Mouse (Mus musculus) cerebellum, adult (tissue): ENCODE results near the gene Nexn.
A peak's percentile ranks its signal among the peaks of the same experiment; 100 is the strongest.

Source experiments
- ATAC-seq: cut with Nextera tagmentation; 2 replicates; pipeline ENCODE4 v1.9.2; 2017; ENCODE audit warnings: mild to moderate bottlenecking, moderate library complexity, mixed read lengths; ENCODE audit not compliant: insufficient number of reproducible peaks, low FRiP score, low TSS enrichment

Nexn gene

DNA sequence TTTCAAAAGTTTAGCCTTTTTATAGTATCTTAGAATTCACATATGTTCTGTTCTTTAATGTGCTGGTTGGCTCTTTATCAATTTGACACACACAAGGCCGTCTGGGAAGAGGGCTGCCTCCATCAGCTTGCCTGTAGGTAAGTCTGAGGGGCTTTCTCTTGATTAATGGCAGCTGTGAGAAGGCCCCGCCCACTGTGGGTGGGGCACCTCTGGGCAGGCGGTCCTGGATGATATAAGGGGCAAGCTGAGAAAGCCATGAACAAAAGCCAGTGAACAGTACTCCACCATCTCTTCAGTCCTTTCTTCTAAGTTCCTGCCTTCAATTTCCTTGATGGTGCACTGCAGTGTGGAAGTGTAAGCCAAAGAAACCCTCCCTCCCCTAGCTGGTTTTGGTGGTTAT, 16.0 kb upstream of the Nexn start:
- ATAC-seq: no peak

DNA sequence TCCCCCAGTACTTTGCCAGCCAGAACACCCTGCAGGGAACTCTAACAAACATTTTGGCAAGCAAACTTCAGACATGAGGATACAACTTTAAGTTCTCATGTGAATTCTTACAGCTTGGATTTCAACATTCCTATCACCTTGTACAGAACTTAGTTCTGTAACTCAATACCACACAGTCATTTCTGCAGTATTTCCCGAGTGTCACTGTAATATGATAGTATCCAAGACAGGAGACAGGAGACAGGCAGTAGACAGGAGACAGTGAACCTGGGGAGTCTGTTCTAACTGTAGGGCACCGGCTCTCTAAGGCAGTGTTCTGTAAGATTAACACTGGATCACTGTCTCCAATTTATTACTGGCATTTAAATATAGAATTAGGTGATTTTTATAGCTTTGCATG, 12.3 kb upstream of the Nexn start:
- no peak for ATAC-seq

DNA sequence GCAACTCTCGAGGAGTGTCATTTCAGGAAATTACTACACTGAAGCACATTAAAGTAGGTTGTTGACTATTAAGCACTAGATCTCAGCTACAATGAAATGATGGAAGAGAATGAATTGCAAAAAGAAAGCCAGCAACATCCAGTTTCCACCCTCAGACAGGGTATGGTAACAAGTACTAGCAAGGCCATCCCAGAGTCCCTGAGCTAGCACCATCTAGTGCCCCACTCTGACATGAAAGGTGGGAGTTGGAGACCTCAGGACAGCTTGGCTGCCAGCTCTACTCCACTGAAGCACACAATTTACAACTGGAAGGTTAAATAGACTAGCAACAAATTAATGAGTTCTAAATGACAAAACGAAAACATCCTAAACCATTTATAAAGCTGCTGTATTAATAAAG, 11.8 kb upstream of the Nexn start:
- no peak for ATAC-seq

DNA sequence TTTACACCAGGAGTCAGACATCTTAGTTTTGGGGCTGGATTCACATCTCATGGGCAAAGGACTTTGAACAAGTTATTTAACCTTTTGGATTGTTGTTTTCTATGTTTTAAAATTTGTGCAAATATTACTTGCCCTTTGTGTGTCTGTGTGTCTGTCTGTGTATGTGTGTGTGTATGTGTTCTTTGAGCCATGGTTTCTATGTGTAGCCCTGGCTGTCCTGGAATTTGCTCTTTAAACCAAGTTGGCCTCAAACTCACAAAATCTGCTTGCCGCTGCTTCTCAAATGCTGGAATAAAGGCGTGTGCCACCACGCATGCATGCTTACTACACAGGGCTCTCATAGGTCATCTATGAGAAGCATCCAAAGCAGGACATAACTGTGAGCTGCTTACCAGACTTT, 10.8 kb upstream of the Nexn start:
- ATAC-seq: no peak

DNA sequence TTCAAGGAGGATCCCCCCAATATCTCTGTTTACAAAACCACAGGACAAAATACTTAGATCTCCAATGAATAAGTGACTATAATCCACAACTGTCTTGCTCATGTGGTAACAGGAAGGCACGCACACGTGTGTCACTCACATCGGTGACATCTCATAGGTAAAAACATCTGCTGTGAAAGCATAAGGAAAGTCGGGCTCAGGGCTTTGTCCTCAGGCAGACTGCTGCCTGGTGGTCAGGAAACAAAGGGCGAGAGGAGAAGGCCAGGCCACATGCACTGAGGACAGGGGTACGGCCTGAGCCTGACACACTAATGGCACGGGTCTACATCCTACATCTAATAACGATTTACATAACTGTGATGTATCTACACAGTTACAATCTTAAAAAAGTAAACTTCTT, 8.9 kb upstream of the Nexn start:
- no peak for ATAC-seq

DNA sequence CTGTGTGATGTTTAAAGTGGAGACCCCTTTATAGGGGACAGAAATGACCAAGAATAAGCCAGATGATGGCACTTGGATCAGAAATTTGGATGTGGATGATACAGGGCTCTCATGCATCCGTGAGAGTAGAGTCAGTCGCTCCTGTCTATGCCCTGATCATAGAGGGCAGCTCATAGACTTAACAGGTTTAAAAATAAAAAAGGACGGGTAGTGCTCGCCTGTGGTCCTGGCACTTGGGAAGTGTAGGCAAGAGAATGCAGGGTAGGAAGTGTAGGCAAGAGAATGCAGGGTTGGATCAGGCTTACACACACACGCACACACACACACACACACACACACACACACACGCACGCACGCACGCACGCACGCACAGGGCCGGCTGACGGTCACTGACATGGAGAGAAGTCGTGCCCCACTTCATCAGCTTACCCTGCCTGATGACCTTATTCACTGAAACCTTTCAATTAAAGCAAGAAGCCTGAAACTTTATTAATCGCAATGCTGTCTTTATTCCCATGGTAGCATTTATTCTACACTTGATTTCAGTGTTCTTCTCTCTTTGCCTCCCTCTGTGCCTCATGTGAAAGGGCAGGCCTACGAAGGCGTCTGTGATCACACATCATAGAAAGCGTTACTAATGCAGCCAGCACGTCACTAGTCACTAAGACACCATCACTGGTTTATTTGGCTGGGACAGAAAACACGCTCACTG, 7.0 kb upstream of the Nexn start:
- no peak for ATAC-seq

DNA sequence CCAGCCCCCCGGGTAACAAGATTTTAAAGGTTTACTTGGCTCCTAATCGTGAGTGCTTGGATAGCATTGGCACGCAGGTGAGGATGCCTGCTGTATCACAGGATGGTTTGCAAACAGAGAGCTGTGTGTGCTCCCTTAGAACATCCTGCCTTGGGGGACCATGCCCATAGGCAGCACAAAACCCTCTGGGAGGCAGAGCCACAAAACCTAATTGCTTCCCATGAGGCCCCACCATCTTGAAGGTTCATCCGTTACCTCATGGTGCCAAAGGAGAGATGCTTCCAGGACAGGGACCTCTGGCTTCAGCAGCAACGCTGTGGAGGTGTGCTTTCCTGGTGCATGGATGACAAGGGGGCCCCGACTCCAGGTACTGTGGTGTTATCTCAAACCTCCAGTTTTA, 5.7 kb upstream of the Nexn start:
- no peak for ATAC-seq

DNA sequence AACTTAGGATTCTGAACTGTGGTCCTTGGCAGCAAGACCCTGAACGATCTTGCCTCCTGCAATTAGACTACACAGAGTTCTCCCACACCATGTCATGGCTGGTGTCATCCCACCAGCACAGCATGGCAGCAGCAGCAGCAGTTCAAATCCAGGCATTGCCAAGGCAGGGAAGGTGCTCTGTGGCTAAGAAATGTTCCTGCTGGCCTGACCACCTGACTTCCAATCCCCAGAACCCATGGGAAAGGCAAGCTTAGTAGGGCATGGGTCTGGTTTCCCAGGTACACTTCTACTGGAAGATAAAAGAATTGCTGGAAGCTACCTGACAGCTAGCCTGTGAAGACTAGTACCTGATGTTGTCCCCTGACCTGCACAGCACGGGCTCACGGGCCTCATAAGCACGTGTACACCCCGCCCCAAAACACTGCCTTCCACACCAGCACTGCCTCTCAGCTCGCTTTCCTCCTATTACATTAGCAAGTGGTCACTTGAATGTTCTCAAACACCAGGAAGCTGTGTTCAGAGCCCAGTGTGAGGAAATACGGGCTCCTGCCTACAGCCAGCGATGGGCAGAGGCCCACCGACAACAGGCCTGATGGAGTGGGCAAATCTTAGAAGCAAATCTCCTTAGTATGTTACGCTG, 5.0 kb upstream of the Nexn start:
- no peak for ATAC-seq

DNA sequence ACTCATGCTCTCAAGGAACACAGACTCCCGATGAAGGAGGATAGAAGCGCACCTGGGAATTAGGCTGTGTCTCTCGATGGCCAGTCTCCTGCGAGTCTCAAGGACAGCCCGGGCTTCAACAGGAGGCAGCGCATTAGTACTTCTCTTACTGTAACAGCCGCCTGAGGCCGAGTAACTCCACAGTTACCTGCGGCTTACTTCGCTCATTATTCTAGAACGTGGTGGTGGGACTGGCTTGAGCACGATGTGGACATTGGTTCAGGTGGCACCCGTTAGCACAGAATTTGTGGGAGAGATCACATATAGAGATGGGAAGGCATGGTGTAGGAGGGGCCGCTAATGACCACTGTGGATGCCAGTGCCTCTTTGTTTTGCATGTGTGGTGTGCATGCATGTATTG, 1.9 kb upstream of the Nexn start:
- ATAC-seq: no peak

DNA sequence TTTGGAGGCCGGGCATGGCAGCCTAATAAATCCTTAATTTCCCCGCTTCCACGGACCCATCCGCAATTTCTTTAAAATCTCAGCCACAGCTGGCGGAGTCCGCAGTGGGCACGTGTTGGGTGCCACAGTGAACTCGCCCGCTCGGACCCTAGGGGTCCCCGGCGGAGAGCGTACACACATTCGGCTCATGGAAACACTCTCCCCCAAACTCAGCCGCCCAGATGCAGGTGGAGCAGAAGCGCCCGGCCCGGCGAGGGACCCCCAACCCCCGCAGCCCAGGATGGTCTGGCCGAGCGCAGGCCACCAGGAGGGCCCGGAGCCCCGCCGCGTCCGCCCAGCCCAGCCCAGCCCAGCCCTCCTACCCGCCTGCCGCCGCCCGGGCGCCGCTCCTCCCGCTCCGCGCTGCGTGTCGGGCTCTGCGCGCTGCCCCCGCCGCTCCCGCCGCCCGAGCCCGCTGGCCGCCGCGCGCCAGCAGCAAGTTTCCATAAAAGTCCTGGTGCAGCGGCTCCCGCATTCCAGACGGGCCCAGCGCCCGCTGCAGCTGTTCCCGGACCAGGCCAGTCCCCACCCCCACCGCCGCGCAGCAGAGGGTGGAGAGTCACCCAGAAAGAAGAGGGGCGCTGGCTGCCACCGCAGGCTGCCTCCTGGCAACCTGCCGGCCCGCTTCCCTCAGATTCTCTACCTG, 657 bp downstream of the Nexn start:
- 0 out of 2 replicates have a peak, but pooled peaks have one; percentile 50 for ATAC-seq

DNA sequence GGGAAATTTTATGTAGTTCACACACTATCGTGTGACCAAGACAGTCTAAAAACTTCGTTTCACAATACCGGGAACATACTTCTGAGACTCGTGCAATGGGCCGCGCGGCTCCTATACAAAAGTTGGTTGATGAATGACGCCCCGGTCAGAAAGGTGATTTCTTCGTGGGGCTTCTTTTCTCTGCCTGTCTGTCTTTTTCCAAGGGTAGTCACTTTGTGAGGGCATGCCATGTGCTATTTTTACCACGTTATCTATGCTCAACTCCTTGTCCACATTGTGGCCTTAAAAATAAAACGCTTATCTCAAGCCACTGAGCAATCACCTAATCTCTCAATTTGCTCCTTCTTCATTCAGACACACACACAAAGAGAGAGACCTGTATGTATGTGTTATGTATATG, 1.3 kb downstream of the Nexn start:
- ATAC-seq: no peak

DNA sequence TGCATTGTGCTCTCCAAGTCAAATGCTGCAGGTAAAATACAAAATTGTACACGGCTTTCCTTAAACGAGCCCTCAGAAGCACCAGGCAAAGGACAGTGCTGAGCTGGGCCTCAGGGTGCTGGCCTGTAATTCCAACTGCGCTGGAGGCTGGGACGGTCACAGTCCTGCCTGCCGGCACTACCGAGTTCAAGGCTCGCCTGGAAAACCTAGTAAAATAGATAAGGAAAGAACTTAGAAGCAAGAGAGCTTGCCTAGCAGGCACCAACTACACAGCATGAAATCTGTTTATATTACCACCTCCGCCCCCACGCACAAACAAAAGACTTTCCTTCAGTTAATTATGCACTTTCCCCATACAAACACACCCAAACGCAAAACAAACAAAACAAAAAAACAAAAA, 1.8 kb downstream of the Nexn start:
- no peak for ATAC-seq

DNA sequence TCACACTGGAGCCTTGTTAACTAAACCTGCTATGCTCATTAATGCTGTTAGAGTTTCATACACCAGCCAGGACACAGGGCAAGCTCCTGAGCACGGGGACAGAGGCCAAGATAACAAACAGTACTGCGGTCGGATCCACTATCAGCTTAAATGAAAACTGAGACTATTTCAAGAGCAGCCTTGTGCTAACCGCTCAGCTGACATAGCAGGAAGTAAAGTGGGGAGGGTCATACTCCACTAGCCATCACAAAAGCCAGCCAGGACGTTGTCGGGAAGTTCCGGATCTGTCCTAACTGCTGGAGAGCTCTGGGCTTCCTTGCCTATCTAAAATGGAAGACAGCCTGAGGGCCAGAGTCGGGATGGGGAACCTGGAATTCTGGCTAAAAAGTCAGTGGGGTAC, 4.2 kb downstream of the Nexn start:
- ATAC-seq: no peak

DNA sequence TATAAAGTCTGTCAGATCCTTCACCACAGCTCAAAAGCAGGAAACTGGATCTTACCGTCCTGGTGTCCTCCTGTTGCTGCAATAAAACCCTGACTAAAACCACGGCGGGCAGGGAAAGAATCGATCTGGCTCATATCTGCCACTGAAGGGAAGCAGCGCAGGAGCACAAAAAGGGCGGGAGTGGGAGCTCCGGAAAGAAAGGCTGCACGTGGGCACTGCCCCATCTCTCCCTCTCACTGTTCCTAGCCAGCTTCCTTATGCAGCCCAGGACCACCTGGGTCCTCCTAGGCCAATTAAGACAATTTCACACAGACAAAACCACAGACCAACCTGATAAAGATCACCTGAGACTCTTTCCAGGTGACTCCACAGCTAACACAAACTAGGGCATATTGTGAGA, 4.7 kb downstream of the Nexn start:
- ATAC-seq: no peak

DNA sequence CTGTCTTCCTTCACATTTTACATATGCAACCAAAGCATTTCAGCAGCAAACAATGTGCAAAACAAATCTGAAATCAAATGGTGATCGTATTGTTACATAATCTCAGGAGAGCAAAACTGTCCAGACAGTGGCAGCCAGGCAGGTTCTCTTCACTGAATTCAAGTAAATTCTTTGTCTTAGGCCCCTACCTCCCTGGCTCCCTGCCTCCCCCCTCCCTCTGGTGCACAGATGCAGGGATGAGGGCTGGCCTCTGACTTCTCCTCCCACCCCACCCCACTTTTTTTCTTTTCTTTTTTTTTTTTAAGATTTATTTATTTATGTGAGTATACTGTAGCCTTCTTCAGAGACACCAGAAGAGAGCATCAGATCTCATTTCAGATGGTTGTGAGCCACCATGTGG, 5.8 kb downstream of the Nexn start:
- ATAC-seq: no peak

DNA sequence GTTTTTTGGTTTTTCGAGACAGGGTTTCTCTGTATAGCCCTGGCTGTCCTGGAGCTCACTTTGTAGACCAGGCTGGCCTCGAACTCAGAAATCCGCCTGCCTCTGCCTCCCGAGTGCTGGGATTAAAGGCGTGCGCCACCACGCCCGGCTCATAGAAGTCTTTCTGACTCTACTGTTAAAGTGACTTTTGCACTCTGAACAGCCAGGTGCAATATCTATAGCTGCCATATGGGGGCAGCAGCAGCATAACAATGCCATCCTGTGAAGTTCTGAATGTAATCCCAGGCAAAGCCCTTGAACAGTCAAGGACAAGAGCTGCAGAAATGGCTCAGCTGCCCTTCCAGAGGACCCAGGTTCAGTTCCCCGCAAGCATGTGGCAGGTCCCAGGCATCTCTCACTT, 6.7 kb downstream of the Nexn start:
- peak; percentile 64; the same call in 1 of the 2 replicates for ATAC-seq

DNA sequence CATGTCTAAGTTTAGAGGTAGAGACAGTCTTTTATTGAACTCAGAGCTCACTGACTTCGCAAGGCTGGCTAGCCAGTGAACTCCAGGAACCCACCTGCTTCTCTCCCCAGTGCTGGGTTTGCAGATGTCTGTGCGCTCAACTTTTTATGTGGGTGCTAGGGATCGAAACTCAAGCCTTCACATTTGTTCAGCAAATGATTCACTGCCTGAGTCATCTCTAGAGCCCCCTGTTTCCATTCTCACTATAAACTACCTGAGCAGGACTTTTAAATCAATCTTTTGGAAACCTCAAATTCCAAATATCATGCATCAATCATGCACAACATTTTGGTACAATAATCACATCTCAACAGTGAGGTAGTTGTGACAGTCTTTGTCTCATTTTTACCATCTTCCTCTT, 8.6 kb downstream of the Nexn start:
- ATAC-seq: no peak

DNA sequence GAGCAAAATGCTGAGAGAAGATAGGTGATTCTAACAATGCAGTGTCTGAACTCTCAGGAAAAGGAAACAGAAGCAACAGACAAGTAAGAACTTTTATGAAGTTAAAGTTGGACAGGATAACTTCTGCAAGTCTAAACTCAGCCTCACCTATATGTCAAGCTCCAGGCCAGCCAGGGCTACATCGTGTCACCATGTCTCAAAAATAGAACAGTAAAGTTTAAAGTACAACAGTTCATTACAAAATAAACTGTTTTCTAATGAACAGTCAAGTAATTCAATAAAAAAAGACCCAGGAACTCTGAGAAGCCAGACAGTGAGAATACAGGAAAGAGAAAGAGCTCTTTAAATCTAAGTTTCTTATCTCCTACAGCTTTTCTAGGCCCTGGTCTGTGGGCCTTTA, 15.7 kb downstream of the Nexn start:
- no peak for ATAC-seq

DNA sequence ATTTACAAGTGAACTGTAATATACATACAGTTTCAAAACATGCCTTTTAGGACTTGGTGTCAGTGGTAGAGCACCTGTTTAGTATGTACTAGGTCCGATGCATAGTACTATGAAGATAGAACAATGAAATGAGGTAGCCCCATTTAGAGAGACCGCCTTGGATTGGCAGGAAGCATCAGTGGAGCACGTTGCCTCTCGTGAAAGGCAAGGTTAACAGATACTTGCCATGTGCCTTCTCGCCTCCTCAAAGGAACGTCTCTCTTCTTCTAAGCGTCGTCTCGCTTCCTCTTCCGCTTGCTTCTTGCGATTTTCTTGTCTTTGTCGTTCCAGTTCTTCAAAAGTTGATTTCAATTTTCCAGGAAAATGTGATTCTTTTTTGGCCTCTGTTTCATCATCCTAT, 18.4 kb downstream of the Nexn start:
- ATAC-seq: no peak

DNA sequence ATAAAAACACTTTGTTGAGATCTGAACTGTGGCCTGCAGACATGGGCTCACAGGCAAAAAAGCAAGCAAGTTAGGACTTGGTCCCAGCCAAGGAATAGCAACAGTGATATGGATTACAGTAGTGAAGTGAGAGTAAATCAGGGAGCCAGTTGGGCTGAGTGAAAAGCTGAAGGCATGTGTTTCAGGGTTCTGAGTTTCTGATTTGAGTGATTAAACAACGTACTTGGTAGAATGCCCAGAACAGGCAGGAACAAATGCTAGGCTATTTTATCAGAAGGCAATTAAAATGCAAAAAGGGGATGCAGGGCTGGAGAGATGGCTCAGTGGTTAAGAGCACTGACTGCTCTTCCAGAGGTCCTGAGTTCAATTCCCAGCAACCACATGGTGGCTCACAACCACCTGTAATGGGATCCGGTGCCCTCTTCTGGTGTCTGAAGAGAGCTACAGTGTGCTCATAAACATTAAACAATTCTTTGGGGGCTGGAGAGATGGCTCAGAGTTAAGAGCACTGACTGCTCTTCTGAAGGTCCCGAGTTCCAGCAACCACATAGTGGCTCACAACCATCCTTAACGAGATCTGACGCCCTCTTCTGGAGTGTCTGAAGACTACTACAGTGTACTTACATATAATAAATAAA, 20.8 kb downstream of the Nexn start:
- no peak for ATAC-seq

DNA sequence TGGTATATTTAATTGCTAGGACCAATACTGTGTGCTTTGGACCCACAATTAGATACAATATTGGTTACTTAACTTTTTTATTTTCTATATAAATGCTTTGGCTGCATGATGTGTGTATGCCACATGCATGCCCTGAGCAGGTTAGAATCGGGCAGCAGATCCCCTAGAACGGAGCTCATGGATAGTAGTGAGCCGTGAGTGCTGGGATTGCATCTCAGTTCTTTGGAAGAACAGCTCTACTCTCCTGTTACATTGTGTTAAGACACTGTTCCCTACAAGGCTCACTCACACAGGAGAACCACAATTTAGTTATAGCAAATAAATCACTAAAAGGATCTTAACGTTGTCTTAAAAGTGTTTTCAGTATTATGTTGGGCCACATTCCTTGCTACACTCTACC, 22.8 kb downstream of the Nexn start:
- ATAC-seq: no peak
